Mouse (Mus musculus) hindbrain, embryonic 11.5 days (tissue): Measurements from ENCODE around the gene Acap2. TPM values are rescaled to one million over a fixed set of nuclear protein-coding genes. Genes with fewer than 3 reads are reported as not detected.

Experiments
- ATAC-seq: fragments of 200-750 bp; cut with Nextera tagmentation; 2 replicates; pipeline ENCODE4 v1.8.0; 2017; ENCODE audit warnings: mild to moderate bottlenecking, moderate TSS enrichment, moderate library complexity; ENCODE audit not compliant: low FRiP score
- DNase-seq: peaks from one replicate; pipeline ENCODE4 v3.0.0-alpha.2; 2015; ENCODE audit warnings: low spot score
- H3K27ac ChIP-seq: fragments of 300-500 bp; sonication (generic); 2 replicates; pipeline ENCODE4 v1.5.1; 2014; ENCODE audit warnings: mild to moderate bottlenecking, low read depth, low read length
- H3K27me3 ChIP-seq: fragments of 300-500 bp; sonication (generic); 2 replicates; pipeline ENCODE4 v1.6.1; 2014; ENCODE audit warnings: mild to moderate bottlenecking, low read length, moderate library complexity, mixed read lengths; ENCODE audit not compliant: control insufficient read depth, insufficient read depth
- H3K36me3 ChIP-seq: fragments of 300-500 bp; sonication (generic); 2 replicates; pipeline ENCODE4 v1.6.1; 2014; ENCODE audit warnings: mild to moderate bottlenecking, low read length, moderate library complexity, mixed read lengths; ENCODE audit not compliant: control insufficient read depth, insufficient read depth
- H3K4me1 ChIP-seq: fragments of 300-500 bp; sonication (generic); replicated peaks from 2 replicates; pipeline ENCODE4 v1.6.1; 2014; ENCODE audit warnings: low read length, mixed read lengths; ENCODE audit not compliant: control insufficient read depth, insufficient read depth
- H3K4me2 ChIP-seq: fragments of 300-500 bp; sonication (generic); replicated peaks from 2 replicates; pipeline ENCODE4 v1.6.1; 2014; ENCODE audit warnings: mild to moderate bottlenecking, low read depth, low read length
- H3K4me3 ChIP-seq: fragments of 300-500 bp; sonication (generic); 2 replicates; pipeline ENCODE4 v1.5.1; 2014; ENCODE audit warnings: low read depth, low read length
- H3K9ac ChIP-seq: fragments of 300-500 bp; sonication (generic); 2 replicates; pipeline ENCODE4 v1.6.1; 2014; ENCODE audit warnings: low read depth, low read length
- H3K9me3 ChIP-seq: fragments of 300-500 bp; sonication (generic); 2 replicates; pipeline ENCODE4 v1.6.1; 2016; ENCODE audit warnings: low read length; ENCODE audit not compliant: control insufficient read depth
- WGBS: fragments of 180-500 bp; shearing (Covaris S2); extraction: QIAGEN DNeasy Blood & Tissue Kit; methylation state at CpG from one replicate; pipeline ENCODE4 v1.1.7; 2014; 5-methylcytosine and 5-hydroxymethylcytosine counted together
- polyA plus RNA-seq: library from polyadenylated mRNA; unstranded; fragments of >200 nt; fragmentation: Nextera tagmentation; extraction: Ambion mirVana; gene quantifications from 2 replicates; pipeline ENCODE4 v1.2.1, GENCODE M21; 2014

Acap2 gene
- polyA plus RNA-seq, 1 experiment from 2014 or later = 23.4 TPM

- Histone ChIP-seq H3K27ac (no peak overlapping the region), H3K9me3 (no peaks in the 10 kb centered on the region), H3K9ac (no peak overlapping the region), H3K4me2 (no peak overlapping the region), H3K36me3 (no peaks in the 10 kb centered on the region), H3K4me1 (0 out of 2 replicates have a peak, but pooled peaks cover 2% of the 10 kb centered on the region), H3K27me3 (no peaks in the 10 kb centered on the region), H3K4me3 (no peak overlapping the region)
- ATAC-seq (no peak), DNase-seq (no peak)
- 94% methylated on average over 6 of the region's 6 CpGs for WGBS
Measured at GRCm38 (mm10) chr16:31121612-31122011, 79.4 kb downstream of the Acap2 start.

- H3K27ac ChIP-seq = no peak overlapping the region
- H3K4me2 ChIP-seq = no peak overlapping the region
- H3K4me1 ChIP-seq = no peaks in the 10 kb centered on the region
- ATAC-seq = no peak
- no peak overlapping the region for H3K9ac ChIP-seq
- no peaks in the 10 kb centered on the region for H3K27me3 ChIP-seq
- peaks cover 6% of the 10 kb centered on the region; the same call in 1 of the 2 replicates for H3K36me3 ChIP-seq
- no peak overlapping the region for H3K4me3 ChIP-seq
- H3K9me3 ChIP-seq = no peaks in the 10 kb centered on the region
- no peak for DNase-seq
Measured at GRCm38 (mm10) chr16:31113596-31113995, 87.4 kb downstream of the Acap2 start.

- Histone ChIP-seq H3K9ac (no peak overlapping the region), H3K4me3 (no peak overlapping the region), H3K4me2 (no peak overlapping the region), H3K36me3 (0 out of 2 replicates have a peak, but pooled peaks cover 2% of the 10 kb centered on the region), H3K4me1 (no peaks in the 10 kb centered on the region), H3K27ac (no peak overlapping the region), H3K27me3 (no peaks in the 10 kb centered on the region), H3K9me3 (no peaks in the 10 kb centered on the region)
- DNase-seq (no peak), ATAC-seq (no peak)
- whole genome bisulfite sequencing = 78% methylated on average over 2 of the region's 2 CpGs
Measured at GRCm38 (mm10) chr16:31101352-31101751, 99.7 kb downstream of the Acap2 start.

GRCm38 (mm10) chr16:31099906-31100305, 101.1 kb downstream of the Acap2 start:
- H3K4me1 ChIP-seq = no peaks in the 10 kb centered on the region
- 80% methylated on average over 1 of the region's 1 CpGs for WGBS

GRCm38 (mm10) chr16:31094036-31094435, 107.0 kb downstream of the Acap2 start:
- H3K4me2 ChIP-seq = no peak overlapping the region
- H3K4me1 ChIP-seq = peaks cover 2% of the 10 kb centered on the region; the same call in 1 of the 2 replicates
- DNase-seq (no peak), ATAC-seq (no peak)
- no peaks in the 10 kb centered on the region for H3K9me3 ChIP-seq
- no peaks in the 10 kb centered on the region for H3K27me3 ChIP-seq
- no peaks in the 10 kb centered on the region for H3K36me3 ChIP-seq
- no peak overlapping the region for H3K4me3 ChIP-seq
- 55% methylated on average over 6 of the region's 6 CpGs for WGBS
- H3K27ac ChIP-seq = no peak overlapping the region
- H3K9ac ChIP-seq = no peak overlapping the region

More at GRCm38 (mm10) chr16:31099906-31100305, 101.1 kb downstream of the Acap2 start:
- no peak overlapping the region for H3K9ac ChIP-seq
- H3K4me2 ChIP-seq = no peak overlapping the region
- no peak overlapping the region for H3K27ac ChIP-seq
- no peak for DNase-seq
- no peak for ATAC-seq
- H3K27me3 ChIP-seq = no peaks in the 10 kb centered on the region
- no peaks in the 10 kb centered on the region for H3K9me3 ChIP-seq
- no peak overlapping the region for H3K4me3 ChIP-seq
- 0 out of 2 replicates have a peak, but pooled peaks cover 2% of the 10 kb centered on the region for H3K36me3 ChIP-seq

- DNase-seq (peak; percentile 28), ATAC-seq (no peak)
- WGBS = 27% methylated on average over 9 of the region's 9 CpGs
- H3K4me1 ChIP-seq = peaks cover 2% of the 10 kb centered on the region; the same call in 1 of the 2 replicates
- H3K9me3 ChIP-seq = no peaks in the 10 kb centered on the region
- H3K4me3 ChIP-seq = no peak overlapping the region
- no peaks in the 10 kb centered on the region for H3K27me3 ChIP-seq
- H3K27ac ChIP-seq = no peak overlapping the region
- no peak overlapping the region for H3K9ac ChIP-seq
- no peak overlapping the region for H3K4me2 ChIP-seq
- H3K36me3 ChIP-seq = no peaks in the 10 kb centered on the region
Measured at GRCm38 (mm10) chr16:31093186-31093585, 107.9 kb downstream of the Acap2 start.

GRCm38 (mm10) chr16:31081891-31082290, 119.2 kb downstream of the Acap2 start:
- 76% methylated on average over 6 of the region's 6 CpGs for WGBS
- no peak for DNase-seq
- ATAC-seq = no peak
- H3K27me3 ChIP-seq = no peaks in the 10 kb centered on the region
- no peak overlapping the region for H3K27ac ChIP-seq
- H3K36me3 ChIP-seq = no peaks in the 10 kb centered on the region
- H3K4me3 ChIP-seq = no peak overlapping the region
- H3K9ac ChIP-seq = no peak overlapping the region
- H3K4me1 ChIP-seq = 0 out of 2 replicates have a peak, but pooled peaks cover 2% of the 10 kb centered on the region
- no peaks in the 10 kb centered on the region for H3K9me3 ChIP-seq
- no peak overlapping the region for H3K4me2 ChIP-seq

- DNase-seq (peak; percentile 95), ATAC-seq (peak; percentile 99)
- peak within 1 kb of the TSS; percentile 95 for H3K4me2 ChIP-seq
- no peaks in the 10 kb centered on the region for H3K36me3 ChIP-seq
- peak within 1 kb of the TSS; percentile 84 for H3K27ac ChIP-seq
- H3K4me3 ChIP-seq = peak within 1 kb of the TSS; percentile 64
- no peaks in the 10 kb centered on the region for H3K27me3 ChIP-seq
- H3K4me1 ChIP-seq = 0 out of 2 replicates have a peak, but pooled peaks cover 2% of the 10 kb centered on the region
- no peaks in the 10 kb centered on the region for H3K9me3 ChIP-seq
- H3K9ac ChIP-seq = peak within 1 kb of the TSS; percentile 72
- WGBS = under 1% methylated on average over 54 of the region's 54 CpGs
Measured at GRCm38 (mm10) chr16:31081125-31081664, 119.8 kb downstream of the Acap2 start, which contains the start of gene Xxylt1. Gene Xxylt1 (minus strand): TSS chr16:31081432.

- ATAC-seq (peak; percentile 76), DNase-seq (peak; percentile 73)
- peak overlapping the region; percentile 64 for H3K4me3 ChIP-seq
- no peaks in the 10 kb centered on the region for H3K9me3 ChIP-seq
- 0 out of 2 replicates have a peak, but pooled peaks cover 2% of the 10 kb centered on the region for H3K4me1 ChIP-seq
- peak overlapping the region; percentile 95 for H3K4me2 ChIP-seq
- no peaks in the 10 kb centered on the region for H3K27me3 ChIP-seq
- peak overlapping the region; percentile 72 for H3K9ac ChIP-seq
- H3K36me3 ChIP-seq = no peaks in the 10 kb centered on the region
- H3K27ac ChIP-seq = peak overlapping the region; percentile 84
- under 1% methylated on average over 36 of the region's 36 CpGs for WGBS
Measured at GRCm38 (mm10) chr16:31080573-31081051, 120.4 kb downstream of the Acap2 start.
